Mouse (Mus musculus) erythroblast, embryonic 14.5 days (primary cell): ENCODE data around the gene Ccdc8. TPM values are rescaled to one million over a fixed set of nuclear protein-coding genes. Genes with fewer than 3 reads are reported as not detected.

Experiments
- H3K27me3 ChIP-seq: 2 replicates; pipeline ENCODE4 v1.6.1; 2012; ENCODE audit warnings: inconsistent platforms; ENCODE audit not compliant: control insufficient read depth
- H3K36me3 ChIP-seq: 2 replicates; pipeline ENCODE4 v1.6.1; 2012; ENCODE audit warnings: mild to moderate bottlenecking, inconsistent platforms; ENCODE audit not compliant: control insufficient read depth
- H3K4me1 ChIP-seq: 2 replicates; pipeline ENCODE4 v1.6.1; 2012; ENCODE audit warnings: inconsistent platforms; ENCODE audit not compliant: control insufficient read depth
- H3K4me3 ChIP-seq: replicated peaks from 2 replicates; pipeline ENCODE3; 2012; ENCODE audit warnings: moderate library complexity, mild to moderate bottlenecking, inconsistent platforms
- H3K9me3 ChIP-seq: 2 replicates; pipeline ENCODE4 v1.6.1; 2012; ENCODE audit warnings: low read length, inconsistent platforms, mixed read lengths; ENCODE audit not compliant: control insufficient read depth
- GATA1 ChIP-seq: IDR thresholded peaks from 2 replicates; pipeline ENCODE4 v1.6.1; 2012; ENCODE audit warnings: low read length, inconsistent platforms, mixed read lengths
- TAL1 ChIP-seq: IDR thresholded peaks from 3 replicates; pipeline ENCODE4 v1.6.1; 2012; ENCODE audit warnings: low read length, inconsistent platforms, mixed read lengths
- polyA plus RNA-seq: library from polyadenylated mRNA; stranded (reverse); fragments of >175 nt; gene quantifications from 2 replicates; pipeline ENCODE4 v1.2.3, GENCODE M21; 2012

Ccdc8 gene
- polyA plus RNA-seq, 1 experiment, result 0.05 TPM

DNA sequence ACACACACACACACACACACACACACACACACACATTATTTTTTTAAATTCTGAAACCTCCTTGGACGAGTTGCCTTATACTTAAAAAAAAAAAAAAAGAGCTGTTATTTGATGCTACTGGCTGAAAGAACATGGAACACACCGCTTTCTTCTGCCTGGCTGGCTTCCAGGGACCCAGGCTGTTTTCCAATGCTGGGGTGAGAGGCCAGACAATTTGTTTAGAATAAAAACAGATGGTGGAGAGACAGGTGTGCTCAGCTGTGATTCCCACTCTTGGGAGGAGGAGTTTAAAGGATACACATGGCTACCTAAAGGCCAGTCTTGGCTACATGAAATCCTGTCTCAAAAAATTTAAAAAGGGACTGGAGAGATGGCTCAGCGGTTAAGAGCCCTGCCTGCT is 4.1 kb upstream of the Ccdc8 start:
- TF ChIP-seq GATA1, result no peak
- no peak for TF ChIP-seq TAL1
- Histone ChIP-seq H3K27me3 (no peaks in the 10 kb centered on the region; the same call in 1 of the 2 replicates), H3K4me1 (peaks cover 8% of the 10 kb centered on the region)

DNA sequence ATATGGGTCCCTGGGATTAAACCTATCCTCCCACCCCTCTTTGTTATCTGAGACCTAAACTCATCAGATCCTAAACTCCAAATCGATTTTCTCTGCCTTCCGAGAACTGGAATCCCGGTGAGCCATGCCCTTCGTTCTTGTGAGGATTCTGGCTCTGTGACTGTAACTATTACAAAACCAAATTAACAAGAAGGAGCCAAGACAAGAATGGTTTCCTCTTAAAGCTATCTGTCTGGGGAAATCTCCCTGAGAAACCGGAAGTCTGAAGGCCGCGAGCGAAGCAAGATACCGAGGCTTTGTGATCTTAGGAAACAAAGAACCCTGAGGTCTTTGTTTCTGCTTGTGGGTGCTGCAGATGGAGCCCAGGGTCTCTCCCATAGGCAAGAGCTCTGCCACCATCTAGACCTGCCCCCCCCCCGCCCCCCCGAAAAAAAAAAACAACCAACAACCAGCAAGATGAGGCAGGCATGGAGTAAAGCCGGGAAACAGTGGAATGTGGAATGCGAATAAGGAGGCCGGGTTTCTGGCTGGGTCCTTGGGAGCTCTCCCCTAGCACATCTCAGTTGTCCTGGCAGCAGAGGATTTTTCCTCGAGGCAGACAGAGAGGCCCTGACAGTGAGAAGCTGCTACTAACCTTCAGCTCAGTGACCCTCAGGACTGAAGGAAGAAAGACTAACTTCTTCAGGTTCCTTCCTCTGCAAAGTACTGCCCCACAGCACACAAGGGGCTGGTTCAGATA is 2.3 kb upstream of the Ccdc8 start:
- Histone ChIP-seq H3K27me3 (peaks cover 18% of the 10 kb centered on the region), H3K9me3 (no peaks in the 10 kb centered on the region), H3K4me1 (peaks cover 25% of the 10 kb centered on the region), H3K4me3 (no peak overlapping the region), H3K36me3 (no peaks in the 10 kb centered on the region)
- TF ChIP-seq TAL1, result no peak
- no peak for TF ChIP-seq GATA1

More for the DNA sequence above, 4.1 kb upstream of the Ccdc8 start:
- Histone ChIP-seq H3K9me3 (no peaks in the 10 kb centered on the region), H3K36me3 (no peaks in the 10 kb centered on the region), H3K4me3 (no peak overlapping the region)

- no peaks in the 10 kb centered on the region for H3K9me3 ChIP-seq
- peaks cover 22% of the 10 kb centered on the region for H3K27me3 ChIP-seq
- no peak overlapping the region for H3K4me3 ChIP-seq
- peaks cover 25% of the 10 kb centered on the region for H3K4me1 ChIP-seq
- TF ChIP-seq TAL1, result no peak
- TF ChIP-seq GATA1, result no peak
- H3K36me3 ChIP-seq, result no peaks in the 10 kb centered on the region
Measured at GRCm38 (mm10) chr7:16991681-16992450, 642 bp upstream of the Ccdc8 start.

DNA sequence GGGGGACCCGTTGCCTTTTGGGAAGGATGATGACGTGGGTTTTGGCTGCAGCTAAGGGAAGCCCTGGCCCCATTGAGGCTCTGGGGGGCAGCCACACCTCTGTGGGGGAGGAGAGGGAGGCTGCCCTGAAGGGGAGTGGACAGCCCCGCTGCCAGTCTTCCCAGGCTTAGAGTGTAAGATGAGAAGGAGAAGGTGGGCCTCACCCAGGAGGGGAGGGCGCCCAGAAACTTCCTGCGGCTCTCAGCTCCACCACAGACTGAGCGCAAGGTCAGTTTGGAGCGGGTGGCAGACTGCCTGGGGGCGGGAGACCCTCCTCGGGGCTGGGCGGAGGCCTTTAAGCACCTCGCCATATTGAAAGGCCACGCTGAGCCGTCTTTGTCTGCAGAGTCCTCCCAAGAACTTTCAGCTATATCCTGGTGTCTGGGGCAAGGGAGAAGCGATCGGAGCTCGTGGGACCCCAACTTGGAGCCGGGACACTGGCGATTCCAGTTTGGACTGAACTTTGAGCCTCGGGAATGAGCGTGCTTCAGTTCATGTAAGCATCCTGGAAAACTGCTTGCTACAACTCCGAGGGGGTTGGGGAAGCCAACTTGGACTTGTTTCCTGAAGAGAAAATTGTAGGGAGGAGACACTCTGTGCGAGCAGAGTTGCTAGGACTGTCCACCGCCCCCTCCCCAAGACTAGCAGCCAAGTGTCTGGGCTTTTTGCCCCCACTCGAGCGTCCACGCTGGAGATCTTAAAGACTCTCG is 1.3 kb downstream of the Ccdc8 start:
- Histone ChIP-seq H3K4me3 (peak overlapping the region; percentile 55), H3K36me3 (peaks cover 7% of the 10 kb centered on the region), H3K4me1 (peaks cover 34% of the 10 kb centered on the region)

DNA sequence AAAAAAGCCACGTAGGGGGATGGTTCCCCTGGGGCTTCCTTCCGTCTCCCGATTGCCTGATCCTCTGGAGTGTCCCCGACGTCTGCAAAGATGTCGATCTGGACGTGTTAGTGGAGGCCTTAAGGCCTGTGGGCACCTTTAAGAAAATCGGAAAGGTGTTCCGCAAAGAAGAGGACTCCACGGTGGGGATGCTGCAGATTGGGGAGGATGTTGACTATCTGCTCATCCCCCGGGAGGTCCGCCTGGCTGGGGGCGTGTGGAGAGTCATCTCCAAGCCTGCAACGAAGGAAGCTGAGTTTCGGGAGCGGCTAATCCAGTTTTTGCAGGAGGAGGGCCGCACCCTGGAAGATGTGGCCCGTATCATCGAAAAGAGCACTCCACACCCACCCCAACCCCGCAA is 1.9 kb downstream of the Ccdc8 start:
- peaks cover 40% of the 10 kb centered on the region for H3K4me1 ChIP-seq
- peak overlapping the region; percentile 55 for H3K4me3 ChIP-seq
- TF ChIP-seq GATA1 (no peak), TAL1 (no peak)
- H3K27me3 ChIP-seq, result peaks cover 22% of the 10 kb centered on the region
- peaks cover 7% of the 10 kb centered on the region for H3K36me3 ChIP-seq
- no peaks in the 10 kb centered on the region for H3K9me3 ChIP-seq

More for the DNA sequence above, 1.3 kb downstream of the Ccdc8 start:
- no peak for TF ChIP-seq GATA1
- no peak for TF ChIP-seq TAL1
- peaks cover 22% of the 10 kb centered on the region for H3K27me3 ChIP-seq
- no peaks in the 10 kb centered on the region for H3K9me3 ChIP-seq

GRCm38 (mm10) chr7:16995345-16995744 is 2.8 kb downstream of the Ccdc8 start:
- Histone ChIP-seq H3K4me3 (no peak overlapping the region), H3K36me3 (peaks cover 8% of the 10 kb centered on the region), H3K9me3 (no peaks in the 10 kb centered on the region), H3K4me1 (peaks cover 43% of the 10 kb centered on the region), H3K27me3 (peaks cover 22% of the 10 kb centered on the region)
- TF ChIP-seq GATA1 (no peak), TAL1 (no peak)

- peak overlapping the region; percentile 16 for H3K4me3 ChIP-seq
- H3K4me1 ChIP-seq, result peaks cover 35% of the 10 kb centered on the region
- peaks cover 14% of the 10 kb centered on the region for H3K27me3 ChIP-seq
- peaks cover 28% of the 10 kb centered on the region for H3K36me3 ChIP-seq
- TF ChIP-seq GATA1 (no peak), TAL1 (peak; percentile 44; the same call in 2 of the 3 replicates)
- H3K9me3 ChIP-seq, result no peaks in the 10 kb centered on the region
Measured at GRCm38 (mm10) chr7:16999233-16999632, 6.7 kb downstream of the Ccdc8 start.

- Histone ChIP-seq H3K36me3 (peaks cover 32% of the 10 kb centered on the region), H3K4me1 (peaks cover 31% of the 10 kb centered on the region), H3K9me3 (no peaks in the 10 kb centered on the region), H3K27me3 (peaks cover 10% of the 10 kb centered on the region), H3K4me3 (peak overlapping the region; percentile 16)
- TF ChIP-seq GATA1 (no peak), TAL1 (no peak)
Measured at GRCm38 (mm10) chr7:16999650-17000049, 7.1 kb downstream of the Ccdc8 start.
